Mouse (Mus musculus) adrenal gland, postnatal 25 days (tissue): Measurements from ENCODE around the gene Snta1. TPM values are rescaled to one million over a fixed set of nuclear protein-coding genes. Genes with fewer than 3 reads are reported as not detected.

Experiments used
- DNase-seq: peaks from one replicate; pipeline ENCODE4 v3.0.0; 2021; ENCODE audit warnings: mixed read lengths
- long read RNA-seq: library from polyadenylated mRNA; stranded (forward); transcript quantifications from one replicate; pipeline ENCODE4 v2.0.0, GENCODE M21; 2021
- total RNA-seq: library from RNA; stranded (reverse); gene quantifications from 2 replicates; pipeline ENCODE4 v1.2.3, GENCODE M21; 2021

The Snta1 gene
- total RNA-seq, result 21.9 and 24.7 TPM in 2 replicates
- long read RNA-seq, transcript Snta1-202 (8 exons, 2,131 nt), result major isoform, 69 of 76 reads
- long read RNA-seq, partial matches to known transcripts, result 2 of 76 reads
- long read RNA-seq, other reads (novel, unspliced or antisense), result 5 of 76 reads

DNA sequence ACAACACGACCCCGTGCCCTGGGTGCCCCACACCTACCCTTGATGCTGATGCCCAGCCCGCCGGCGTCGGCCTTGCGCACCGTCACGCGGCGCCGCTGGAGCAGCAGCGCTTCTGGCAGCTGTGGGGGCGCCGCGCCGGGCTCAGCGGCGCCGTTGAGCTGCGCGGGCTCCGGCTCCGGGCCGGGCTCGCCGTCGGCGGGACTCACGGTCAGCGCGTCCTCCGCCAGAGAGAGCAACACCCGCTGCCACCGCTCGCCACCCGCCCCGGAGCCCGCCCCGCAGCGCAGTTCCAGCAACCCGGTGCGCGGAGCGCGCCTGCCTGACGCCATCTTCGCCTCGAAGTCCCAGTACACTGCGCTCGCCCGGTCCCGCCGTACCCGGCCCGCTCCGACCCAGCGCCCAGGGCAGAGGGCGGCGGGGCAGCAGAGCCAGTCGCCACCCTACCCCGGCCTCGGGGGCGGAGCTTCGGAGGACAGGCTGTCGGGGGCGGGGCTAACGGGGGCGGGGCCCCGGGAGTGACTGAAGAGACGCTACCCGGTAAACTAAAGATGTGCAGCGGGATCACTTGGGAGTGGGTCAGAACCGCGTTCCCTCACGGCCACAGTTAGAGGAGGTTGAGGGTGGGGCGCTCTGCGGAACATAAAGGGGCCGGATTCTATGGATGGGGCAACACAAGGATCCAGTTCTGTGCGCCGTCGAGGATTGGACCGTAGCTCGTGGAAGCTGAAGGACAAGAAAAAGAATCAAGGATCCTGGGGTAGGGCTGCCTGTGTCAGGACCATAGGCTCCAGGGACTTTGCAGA is at the start of gene Snta1:
Gene Snta1 (minus strand): TSS at position 457 of the 803 bp plus-strand sequence.
- peak; percentile 94 for DNase-seq

DNA sequence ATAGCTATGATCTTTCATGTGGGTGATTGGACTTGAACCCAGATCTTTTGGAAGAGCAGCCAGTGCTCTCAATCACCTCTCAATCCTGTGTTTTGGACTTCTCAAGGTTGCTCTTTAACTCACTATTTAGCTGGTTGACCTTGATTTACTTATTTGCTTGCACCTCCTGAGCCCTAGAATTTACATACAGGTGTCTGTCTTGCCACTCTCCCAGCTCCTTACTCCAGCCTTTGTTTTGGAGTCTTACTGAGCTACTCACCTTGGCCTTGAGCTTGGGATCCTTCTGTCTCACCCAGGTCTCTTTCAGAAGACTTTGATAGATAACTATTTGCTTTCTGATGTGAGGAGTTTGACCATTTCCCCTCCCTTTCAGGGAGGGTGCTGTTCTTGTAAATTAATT is 48.7 kb upstream of the Snta1 start:
- no peak for DNase-seq

DNA sequence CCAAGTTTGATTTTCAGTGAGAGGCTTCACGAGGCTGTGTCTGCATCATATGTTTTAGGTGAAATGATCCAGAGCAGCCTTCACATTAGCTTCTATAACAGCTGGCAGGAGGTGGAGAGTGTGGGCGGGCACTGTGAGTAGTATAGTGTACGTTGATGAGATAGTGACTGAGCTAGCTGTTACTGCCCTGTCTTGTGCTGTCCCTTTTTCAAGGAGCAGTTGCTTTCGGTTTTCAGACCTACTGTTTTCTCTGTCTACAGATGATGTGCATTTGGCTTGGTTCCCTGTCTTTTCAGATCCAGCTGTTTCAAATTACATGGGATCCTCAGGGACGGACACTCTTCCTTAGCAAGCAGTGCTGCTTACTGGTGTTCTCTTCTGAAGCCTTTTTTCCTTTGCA is 47.9 kb upstream of the Snta1 start:
- no peak for DNase-seq

DNA sequence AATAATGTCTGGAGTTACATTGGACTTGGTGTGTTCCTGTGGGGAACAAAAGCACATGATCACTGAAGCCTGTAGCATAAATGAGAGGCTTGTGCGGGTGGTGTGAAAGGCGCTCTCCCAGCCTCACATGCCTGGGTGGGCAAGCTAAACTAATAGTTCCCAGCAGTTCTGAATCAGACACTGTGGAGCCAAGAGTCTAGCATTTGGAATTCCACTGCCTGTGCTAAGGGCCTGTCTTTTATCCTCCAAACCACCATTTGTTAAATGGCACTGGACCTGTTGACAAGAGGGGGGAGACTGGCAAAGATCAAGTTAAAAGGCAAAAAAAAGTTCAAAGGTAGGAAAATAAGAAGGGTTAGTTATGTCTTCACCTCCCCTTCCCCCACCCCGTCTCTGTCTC is 46.7 kb upstream of the Snta1 start:
- DNase-seq, result no peak

DNA sequence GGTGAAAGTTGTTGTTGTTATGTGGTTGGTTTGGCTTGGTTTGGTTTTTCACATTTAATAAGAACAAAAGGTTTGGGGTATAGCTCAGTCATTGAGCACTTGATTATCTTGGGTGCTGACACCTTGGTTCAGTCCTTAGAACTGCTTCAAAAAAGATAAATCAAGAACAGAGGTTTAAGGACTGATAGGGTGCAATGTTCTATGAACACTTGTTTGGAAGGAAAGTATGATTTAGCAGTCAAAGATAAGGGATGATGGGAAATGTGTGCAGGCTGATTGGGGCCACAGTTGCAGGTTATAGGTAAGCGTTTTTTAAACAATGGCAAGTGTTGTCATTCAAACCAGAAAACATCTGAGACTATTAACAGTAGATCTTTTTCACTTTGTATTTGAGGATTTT is 46.2 kb upstream of the Snta1 start:
- DNase-seq, result no peak

DNA sequence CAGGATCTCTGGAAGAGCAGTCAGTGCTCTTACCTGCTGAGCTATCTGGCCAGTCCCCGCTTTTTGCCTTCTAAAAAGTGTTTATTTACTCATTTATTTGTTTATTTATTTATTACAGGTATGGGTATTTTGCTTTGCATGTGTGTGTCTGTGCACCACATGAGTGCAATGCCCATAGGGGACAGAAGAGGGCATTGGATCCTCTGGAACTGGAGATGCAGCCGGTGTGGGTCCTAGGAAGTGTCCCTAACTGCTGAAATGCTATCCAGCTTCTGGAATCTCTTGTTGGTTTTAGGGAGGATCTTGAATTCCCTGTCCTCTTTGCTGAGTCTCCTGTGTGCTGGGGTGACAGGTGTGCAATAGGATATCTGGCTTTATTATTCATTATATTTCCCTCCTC is 45.1 kb upstream of the Snta1 start:
- DNase-seq, result no peak

DNA sequence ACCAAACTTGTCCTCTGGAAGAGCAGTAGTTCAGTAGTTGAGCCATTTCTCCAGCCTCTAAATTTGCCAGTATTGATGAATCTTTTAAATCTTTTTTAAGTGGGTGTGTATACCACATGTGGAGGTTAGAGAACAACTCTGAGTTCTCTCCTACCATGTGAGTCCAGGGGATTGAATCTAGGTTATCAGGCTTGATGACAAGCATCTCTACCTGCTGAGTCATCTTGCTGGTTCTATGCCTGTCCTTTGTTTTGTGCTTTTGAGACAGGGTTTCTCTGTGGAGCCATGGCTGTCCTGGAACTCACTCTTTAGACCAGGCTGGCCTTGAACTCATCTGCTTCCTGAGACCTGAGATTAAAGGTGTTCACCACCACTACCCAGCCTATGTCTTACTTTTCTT is 40.7 kb upstream of the Snta1 start:
- DNase-seq, result no peak

DNA sequence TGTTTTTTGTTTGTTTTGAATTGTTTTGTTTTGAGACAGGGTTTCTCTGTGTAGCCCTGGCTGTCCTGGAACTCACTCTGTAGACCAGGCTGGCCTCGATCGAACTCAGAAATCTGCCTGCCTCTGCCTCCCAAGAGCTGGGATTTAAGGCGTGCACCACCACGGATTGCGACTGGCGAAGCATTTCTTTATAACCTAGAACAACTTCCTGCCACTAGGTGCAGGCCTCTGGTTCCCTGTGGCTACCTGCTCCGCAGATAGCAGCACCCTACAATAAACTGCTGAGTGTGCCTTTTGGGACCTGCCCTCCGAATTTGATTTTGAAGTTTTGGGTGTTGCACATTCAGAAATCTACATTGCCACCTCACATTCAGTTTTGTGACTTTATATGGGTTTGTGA is 39.9 kb upstream of the Snta1 start:
- no peak for DNase-seq

DNA sequence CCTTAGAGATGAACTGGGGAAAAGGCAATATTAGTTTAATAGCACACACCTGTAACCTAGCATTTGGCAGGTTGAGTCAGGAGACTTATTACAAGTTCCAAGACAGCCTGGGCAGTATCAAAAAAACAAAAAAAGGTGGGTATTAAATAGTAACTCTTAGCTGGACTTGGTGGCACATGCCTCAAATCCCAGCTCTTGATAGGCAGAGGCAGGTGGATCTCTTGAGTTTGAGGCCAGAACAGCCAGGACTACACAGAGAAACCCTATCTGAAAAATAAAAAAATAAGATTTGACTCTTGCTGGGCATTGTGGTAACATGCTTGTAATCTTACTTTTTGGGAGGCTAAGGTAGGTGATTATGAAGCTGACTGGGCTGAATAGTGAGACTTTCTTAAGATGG is 32.6 kb upstream of the Snta1 start:
- DNase-seq, result no peak

DNA sequence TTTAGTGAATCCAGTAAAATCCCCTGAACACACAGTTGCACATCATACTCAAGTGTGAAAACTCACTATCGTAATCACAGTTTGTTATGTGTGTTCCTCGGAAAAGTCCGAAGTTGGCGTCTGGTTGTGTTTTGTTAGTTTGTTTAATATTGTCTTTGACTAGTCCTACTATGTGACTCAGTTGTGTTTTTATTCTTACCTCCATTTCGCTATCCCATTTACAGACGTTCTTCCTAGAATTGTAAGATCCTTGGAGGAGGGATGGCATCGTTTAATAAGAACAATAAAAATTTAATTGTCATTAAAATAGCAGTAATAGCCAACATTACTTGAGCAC is 29.3 kb upstream of the Snta1 start:
- DNase-seq, result no peak

DNA sequence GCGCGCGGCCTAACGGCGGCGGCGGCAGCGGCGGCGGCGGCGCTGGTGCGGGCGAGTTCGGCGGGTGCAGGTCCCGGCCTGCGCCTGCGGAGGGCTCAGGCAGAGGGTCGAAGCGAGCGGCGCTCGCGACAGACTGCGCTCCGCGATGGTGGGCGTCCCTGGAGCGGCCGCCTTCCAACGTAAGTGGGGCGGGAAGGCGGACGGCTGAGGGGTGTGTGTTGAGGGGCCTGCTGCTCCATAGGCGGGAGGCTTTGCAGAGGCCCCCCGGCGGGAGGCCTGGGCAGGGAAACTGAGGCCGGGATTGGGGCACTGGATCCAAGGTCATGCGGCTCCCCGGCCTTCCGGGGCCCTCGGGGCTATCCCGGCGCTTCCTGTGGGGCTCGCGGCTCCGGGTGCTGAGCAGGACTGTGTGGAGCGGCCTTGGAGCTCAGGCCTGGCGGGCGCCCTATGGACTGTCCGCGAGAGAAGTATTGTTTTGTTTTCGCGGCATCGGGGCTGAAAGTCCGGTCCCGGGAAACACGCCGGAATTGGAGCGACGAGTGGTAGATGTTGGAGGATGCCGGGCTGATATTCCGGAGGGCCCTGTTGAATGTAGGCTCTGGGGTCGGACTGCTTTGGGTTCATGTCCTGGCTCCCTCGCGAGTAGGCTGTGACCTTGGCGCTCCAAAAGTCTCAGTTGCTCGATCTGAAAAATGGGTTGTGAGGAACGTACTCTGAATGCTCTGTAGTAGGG is 28.7 kb upstream of the Snta1 start, which contains the start of gene Cbfa2t2:
Gene Cbfa2t2 (plus strand): TSS at position 24 of the 733 bp plus-strand sequence.
- DNase-seq, result peak; percentile 64

DNA sequence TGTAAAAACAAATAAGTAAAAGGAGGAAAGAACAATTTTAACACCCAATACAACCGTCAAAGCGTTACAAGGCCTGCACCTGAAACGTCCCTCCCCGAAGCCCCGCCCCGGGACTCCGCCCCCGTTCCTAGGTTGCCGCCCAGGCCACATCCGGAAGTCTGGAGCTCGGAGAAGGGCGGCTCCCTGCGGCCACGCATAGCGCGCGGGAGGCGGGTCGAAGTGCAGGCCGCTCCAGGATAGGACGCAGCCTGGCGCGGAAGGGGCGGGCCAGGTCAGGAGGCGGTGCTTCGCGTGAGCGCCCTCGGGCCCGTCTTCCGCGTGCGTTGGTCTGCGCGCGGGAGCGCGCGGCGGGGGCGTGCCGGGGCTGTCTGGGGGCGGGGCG is 28.2 kb upstream of the Snta1 start:
- peak; percentile 98 for DNase-seq

DNA sequence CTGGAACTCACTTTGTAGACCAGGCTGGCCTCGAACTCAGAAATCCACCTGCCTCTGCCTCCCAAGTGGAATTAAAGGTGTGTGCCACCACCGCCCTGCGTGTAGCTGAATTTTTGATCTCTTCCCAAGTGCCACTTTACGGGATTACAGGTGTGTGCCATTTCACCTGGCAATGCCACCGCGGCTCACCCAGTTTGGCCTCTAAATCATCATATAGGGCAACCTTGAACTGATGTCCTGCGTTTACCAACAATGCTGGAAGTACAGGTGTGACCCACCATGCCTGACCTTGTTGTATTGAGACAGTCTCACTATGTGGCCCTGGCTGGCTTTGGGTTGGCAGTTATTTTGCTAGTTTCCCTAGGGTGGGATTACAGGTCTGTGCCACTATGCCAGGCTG is 26.8 kb upstream of the Snta1 start:
- no peak for DNase-seq

DNA sequence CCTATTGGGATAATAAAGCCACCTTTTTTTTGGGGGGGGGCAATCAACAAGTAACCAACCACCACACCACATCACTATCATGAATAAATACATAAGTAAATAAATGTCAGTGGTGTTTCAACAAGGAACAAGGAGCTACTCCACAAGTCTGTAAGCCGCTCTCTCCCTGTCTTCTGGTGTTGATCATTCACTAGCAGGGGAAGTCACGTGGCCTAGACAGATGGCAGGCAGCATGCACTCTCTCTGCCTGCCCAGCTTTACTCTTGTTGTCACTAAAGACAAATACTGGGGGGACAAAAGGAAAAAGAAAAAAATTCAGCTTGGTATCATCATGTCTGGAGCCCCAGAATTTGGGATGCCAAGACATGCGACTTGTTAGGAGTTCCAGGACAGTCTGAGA is 25.5 kb upstream of the Snta1 start:
- no peak for DNase-seq

DNA sequence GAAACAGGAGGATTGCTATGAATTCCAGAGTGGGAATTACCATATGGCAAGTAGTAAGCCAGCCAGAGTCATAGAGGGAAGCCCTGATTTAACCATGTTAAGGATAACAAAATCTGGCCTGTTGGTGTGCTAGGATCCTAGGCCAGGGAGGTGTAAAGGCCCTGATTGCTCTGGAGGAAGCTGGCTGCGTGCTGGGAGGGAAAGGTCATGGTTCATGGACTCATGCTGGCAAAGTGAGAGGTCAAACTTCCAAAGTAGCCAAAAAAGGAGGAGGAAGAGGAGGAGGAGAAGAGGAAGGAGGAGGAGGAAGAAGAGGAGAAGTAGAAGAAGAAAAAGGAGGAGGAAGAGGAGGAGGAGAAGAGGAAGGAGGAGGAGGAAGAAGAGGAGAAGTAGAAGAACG is 24.8 kb upstream of the Snta1 start:
- DNase-seq, result no peak

DNA sequence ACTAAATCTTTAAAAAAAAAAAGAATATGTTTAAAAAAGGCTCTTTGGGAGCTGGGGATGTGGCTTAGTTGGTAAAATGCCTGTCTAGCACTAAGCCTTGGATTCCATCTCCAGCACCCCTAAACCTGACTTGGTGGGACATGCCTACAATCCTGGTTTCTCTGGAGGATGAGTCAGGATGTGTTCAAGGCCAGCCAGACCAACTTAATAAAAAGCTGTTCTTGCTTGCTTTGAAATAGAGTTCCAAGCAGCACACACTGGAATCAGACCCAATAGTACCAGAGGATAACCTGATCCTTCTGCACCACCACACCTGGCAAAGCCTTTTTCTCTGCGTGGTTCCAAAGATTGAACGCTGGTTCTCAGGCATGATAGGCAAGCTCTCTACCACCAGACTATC is 22.7 kb upstream of the Snta1 start:
- DNase-seq, result no peak

DNA sequence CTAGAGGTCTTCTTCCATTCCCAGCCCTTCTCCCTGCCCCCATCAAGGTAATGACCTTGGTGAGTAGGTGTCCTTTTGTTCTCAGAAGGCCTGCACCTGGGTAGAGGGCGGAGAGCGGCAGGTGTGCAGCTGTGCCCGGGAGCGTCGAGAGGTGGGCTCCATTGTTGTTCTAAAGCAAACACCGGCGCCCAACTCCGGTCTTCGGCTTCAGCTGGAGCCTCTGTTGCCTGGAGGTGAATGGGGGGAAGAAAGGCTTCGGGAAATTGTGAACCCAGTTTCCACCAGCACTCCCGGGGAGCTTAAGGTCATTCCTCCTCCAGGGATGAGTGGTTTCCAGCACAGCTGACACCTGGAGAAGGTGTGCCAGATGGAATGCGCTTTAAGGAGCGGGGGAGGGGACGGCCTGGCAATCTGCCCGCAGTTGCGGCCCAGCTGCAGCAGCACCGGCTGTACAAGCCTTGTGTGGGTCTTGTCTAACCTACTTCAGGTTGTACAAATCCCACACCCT is 20.0 kb upstream of the Snta1 start:
- DNase-seq, result peak; percentile 26

DNA sequence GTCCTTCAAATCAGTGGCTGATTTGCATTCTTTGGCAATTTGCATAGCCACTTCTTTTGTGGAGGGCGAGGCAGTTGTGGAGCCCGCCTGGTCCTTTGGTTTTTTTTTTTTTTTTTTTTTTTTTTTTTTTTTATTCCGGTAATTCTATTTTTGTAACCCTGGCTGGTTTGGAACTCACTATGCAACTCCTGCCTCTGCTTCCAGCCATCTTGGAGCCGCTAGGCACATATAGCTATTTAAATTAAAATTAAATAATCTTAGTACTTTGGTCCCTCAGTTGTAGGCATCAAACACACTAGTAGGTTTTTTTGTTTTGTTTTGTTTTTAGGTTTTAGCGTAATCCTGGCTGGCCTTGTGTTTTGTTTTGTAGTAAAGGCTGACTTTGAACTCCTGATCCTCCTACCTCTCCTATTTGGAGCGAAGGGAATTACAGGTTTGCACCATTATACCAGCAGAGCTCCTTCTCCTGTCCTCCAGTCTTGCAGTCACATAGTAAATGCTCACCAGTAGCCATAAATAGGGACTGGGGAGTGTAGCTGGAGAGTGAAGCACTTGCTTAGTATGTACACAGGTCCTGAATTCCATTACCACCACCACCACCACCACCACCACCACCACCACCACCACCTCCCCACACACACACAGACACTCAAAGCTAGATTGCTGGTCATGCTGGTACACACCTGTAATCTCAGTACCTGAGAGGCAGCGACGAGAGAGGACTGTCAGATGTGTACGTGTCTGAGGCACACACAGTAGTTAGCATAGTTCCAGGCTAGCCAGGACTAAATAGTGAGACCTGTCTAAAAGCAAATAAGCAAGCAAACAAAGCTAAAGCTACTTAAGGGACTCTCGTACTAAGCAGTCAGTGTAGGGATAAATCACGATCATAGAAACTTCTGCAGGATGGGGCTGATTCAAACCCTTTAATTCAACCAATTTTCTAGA is 19.3 kb upstream of the Snta1 start:
- DNase-seq, result no peak

DNA sequence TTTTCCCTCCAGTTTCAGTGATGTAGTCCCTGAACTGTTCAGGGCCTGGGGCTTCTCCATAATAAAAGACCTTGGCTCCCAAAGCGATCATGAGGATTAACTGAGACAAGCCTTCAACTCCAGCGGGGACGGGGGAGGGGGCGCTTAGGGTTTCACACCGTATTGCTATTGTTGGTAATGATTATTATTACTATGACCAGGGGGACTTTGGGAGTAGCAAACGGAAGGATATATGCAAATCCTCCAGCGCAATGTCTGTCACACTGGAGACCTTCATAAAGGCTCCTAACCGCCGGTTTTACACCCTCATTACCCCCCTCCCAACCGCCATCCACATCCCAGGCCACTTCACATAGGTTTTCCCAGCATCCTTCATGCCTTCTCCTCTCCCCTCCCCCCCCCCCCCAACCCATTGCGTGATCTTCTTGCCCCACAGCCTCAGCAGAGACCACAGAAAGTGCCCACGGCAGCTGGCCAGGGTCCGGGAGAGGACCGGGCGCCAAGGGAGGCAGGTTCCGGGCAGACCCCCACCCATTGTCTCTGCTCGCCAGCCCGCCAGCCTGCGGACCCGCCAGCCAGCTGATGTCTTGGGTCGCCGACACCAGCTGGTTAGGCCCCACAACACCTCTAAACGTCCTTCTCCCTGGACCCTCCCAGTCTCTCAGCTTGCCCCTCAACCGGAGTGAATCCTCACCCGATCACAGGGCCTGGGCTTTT is 18.4 kb upstream of the Snta1 start:
- no peak for DNase-seq

DNA sequence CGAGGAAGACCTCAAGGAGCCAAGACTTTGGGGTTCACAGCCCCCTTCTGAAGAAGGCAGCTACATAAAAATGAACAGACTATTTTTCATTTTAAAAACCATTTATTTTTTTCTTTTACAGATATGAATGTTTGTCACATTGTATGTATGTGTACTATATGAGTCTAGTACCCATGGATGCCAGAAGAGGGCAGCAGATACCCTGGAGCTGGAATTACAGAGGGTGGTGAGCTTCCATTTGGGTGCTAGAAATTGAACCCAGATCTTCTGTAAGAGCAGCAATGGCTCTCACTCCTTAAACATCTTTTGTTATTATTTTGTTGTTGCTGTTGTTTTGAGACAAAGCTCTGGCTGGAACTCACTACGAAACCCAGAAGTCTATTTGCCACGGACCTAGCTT is 17.6 kb upstream of the Snta1 start:
- no peak for DNase-seq

DNA sequence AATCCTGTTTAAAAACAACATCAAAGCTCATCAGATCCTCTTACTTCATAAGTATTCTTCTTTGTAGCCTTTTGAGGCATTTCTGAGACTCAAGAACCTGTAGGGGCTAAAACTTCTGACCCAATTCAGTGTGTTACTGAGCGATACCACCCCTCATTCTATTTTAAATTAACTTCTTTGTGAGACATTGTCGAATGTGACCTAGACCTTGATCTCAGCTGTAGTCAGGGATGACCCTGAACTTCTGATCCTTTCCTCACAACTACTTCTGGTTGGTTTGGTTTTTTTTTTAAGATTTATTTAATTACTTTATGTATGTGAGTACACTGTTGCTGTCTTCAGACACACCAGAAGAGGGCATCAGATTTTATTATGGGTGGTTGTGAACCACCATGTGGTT is 15.6 kb upstream of the Snta1 start:
- DNase-seq, result no peak

DNA sequence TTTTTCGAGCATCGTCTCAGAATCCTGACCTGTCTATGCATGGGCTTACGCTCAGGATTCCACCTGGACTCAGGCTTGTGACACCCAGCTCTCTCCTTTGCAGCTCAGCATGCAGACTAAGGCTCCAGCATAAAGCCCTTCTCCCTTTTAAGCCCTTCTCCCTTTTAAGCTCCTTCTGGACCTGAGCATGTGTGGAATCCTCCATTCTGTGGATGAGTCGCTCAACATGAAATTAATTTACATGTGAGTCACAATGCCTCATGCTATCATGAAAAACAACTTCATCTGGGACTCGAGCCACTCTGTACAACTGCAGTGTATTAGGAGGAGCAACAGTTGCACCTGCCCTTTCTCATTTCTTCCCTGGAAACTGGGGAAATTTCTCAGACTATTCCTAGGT is 14.3 kb upstream of the Snta1 start:
- DNase-seq, result no peak
